Mouse (Mus musculus) liver, embryonic 15.5 days (tissue): ENCODE data around the gene Tbx10. TPM values are rescaled to one million over a fixed set of nuclear protein-coding genes. Genes with fewer than 3 reads are reported as not detected.

Experiments used
- ATAC-seq: fragments of 200-750 bp; cut with Nextera tagmentation; 2 replicates; pipeline ENCODE4 v1.8.0; 2017; ENCODE audit warnings: moderate number of reproducible peaks, mild to moderate bottlenecking, moderate library complexity; ENCODE audit not compliant: insufficient read depth
- H3K27ac ChIP-seq: fragments of 300-500 bp; sonication (generic); replicated peaks from 2 replicates; pipeline ENCODE4 v1.5.1; 2015; ENCODE audit warnings: mild to moderate bottlenecking, inconsistent platforms
- H3K27me3 ChIP-seq: fragments of 300-500 bp; sonication (generic); 2 replicates; pipeline ENCODE4 v1.6.1; 2015; ENCODE audit warnings: mild to moderate bottlenecking, inconsistent platforms
- H3K36me3 ChIP-seq: fragments of 300-500 bp; sonication (generic); replicated peaks from 2 replicates; pipeline ENCODE4 v1.6.1; 2015; ENCODE audit warnings: moderate library complexity, mild to moderate bottlenecking, inconsistent platforms
- H3K4me1 ChIP-seq: fragments of 300-500 bp; sonication (generic); replicated peaks from 2 replicates; pipeline ENCODE4 v1.6.1; 2015; ENCODE audit warnings: inconsistent platforms
- H3K4me2 ChIP-seq: fragments of 300-500 bp; sonication (generic); 2 replicates; pipeline ENCODE4 v1.6.1; 2015; ENCODE audit warnings: moderate library complexity, mild to moderate bottlenecking, inconsistent platforms
- H3K4me3 ChIP-seq: fragments of 300-500 bp; sonication (generic); replicated peaks from 2 replicates; pipeline ENCODE4 v1.5.1; 2015; ENCODE audit warnings: mild to moderate bottlenecking, inconsistent platforms
- H3K9ac ChIP-seq: fragments of 300-500 bp; sonication (generic); 2 replicates; pipeline ENCODE4 v1.6.1; 2015; ENCODE audit warnings: moderate library complexity, mild to moderate bottlenecking, inconsistent platforms
- H3K9me3 ChIP-seq: fragments of 300-500 bp; sonication (generic); replicated peaks from 2 replicates; pipeline ENCODE4 v1.6.1; 2016; ENCODE audit warnings: inconsistent platforms
- WGBS: fragments of 180-500 bp; shearing (Covaris S2); methylation state at CpG from one replicate; pipeline ENCODE4 v1.1.7; 2015; ENCODE audit warnings: mixed read lengths; ENCODE audit not compliant: insufficient replicate concordance; 5-methylcytosine and 5-hydroxymethylcytosine counted together
- polyA plus RNA-seq: library from polyadenylated mRNA; unstranded; fragments of >200 nt; fragmentation: Nextera tagmentation; extraction: Ambion mirVana; gene quantifications from 2 replicates; pipeline ENCODE4 v1.2.1, GENCODE M21; 2015

Gene Tbx10
- 0.21 and 0.33 TPM in 2 replicates for polyA plus RNA-seq

- Histone ChIP-seq H3K36me3 (no peaks in the 10 kb centered on the region), H3K9me3 (no peaks in the 10 kb centered on the region), H3K27me3 (0 out of 2 replicates have a peak, but pooled peaks cover 9% of the 10 kb centered on the region), H3K4me3 (no peak within 1 kb of the TSS), H3K9ac (no peak within 1 kb of the TSS), H3K4me1 (peaks cover 10% of the 10 kb centered on the region; the same call in 1 of the 2 replicates), H3K4me2 (no peak within 1 kb of the TSS), H3K27ac (no peak within 1 kb of the TSS)
- WGBS = 45% methylated on average over 5 of the region's 5 CpGs
- ATAC-seq = no peak
Measured at GRCm38 (mm10) chr19:3992416-3992815, at the start of gene Tbx10. TSS of gene Tbx10 (plus strand) at chr19:3992752.

- H3K27me3 ChIP-seq = no peaks in the 10 kb centered on the region
- WGBS = 14% methylated on average over 27 of the region's 27 CpGs
- no peak overlapping the region; the same call in 1 of the 2 replicates for H3K9ac ChIP-seq
- peak overlapping the region; percentile 71 for H3K4me2 ChIP-seq
- peak overlapping the region; percentile 44 for H3K4me3 ChIP-seq
- H3K9me3 ChIP-seq = no peaks in the 10 kb centered on the region
- no peak overlapping the region for H3K27ac ChIP-seq
- H3K36me3 ChIP-seq = 0 out of 2 replicates have a peak, but pooled peaks cover under 1% of the 10 kb centered on the region
- peak; percentile 83 for ATAC-seq
- peaks cover 30% of the 10 kb centered on the region for H3K4me1 ChIP-seq
Measured at GRCm38 (mm10) chr19:3942986-3943735, 49.4 kb upstream of the Tbx10 start.

- Histone ChIP-seq H3K36me3 (0 out of 2 replicates have a peak, but pooled peaks cover 8% of the 10 kb centered on the region), H3K4me1 (peaks cover 32% of the 10 kb centered on the region), H3K4me2 (no peak overlapping the region), H3K27ac (no peak overlapping the region), H3K4me3 (no peak overlapping the region), H3K9ac (no peak overlapping the region), H3K9me3 (no peaks in the 10 kb centered on the region), H3K27me3 (no peaks in the 10 kb centered on the region)
- ATAC-seq = no peak
- 20% methylated on average over 10 of the region's 10 CpGs for WGBS
Measured at GRCm38 (mm10) chr19:3945872-3946564, 46.5 kb upstream of the Tbx10 start.

GRCm38 (mm10) chr19:3946715-3947114 is 45.8 kb upstream of the Tbx10 start:
- Histone ChIP-seq H3K27ac (no peak overlapping the region), H3K4me2 (no peak overlapping the region), H3K4me1 (peaks cover 34% of the 10 kb centered on the region), H3K9me3 (no peaks in the 10 kb centered on the region), H3K9ac (no peak overlapping the region), H3K27me3 (no peaks in the 10 kb centered on the region), H3K36me3 (0 out of 2 replicates have a peak, but pooled peaks cover 8% of the 10 kb centered on the region), H3K4me3 (no peak overlapping the region)
- WGBS = 18% methylated on average over 2 of the region's 2 CpGs
- no peak for ATAC-seq

GRCm38 (mm10) chr19:3947813-3948212 is 44.7 kb upstream of the Tbx10 start:
- Histone ChIP-seq H3K9me3 (no peaks in the 10 kb centered on the region), H3K4me3 (no peak overlapping the region), H3K4me2 (no peak overlapping the region), H3K27me3 (no peaks in the 10 kb centered on the region), H3K36me3 (0 out of 2 replicates have a peak, but pooled peaks cover 8% of the 10 kb centered on the region), H3K4me1 (peaks cover 26% of the 10 kb centered on the region), H3K9ac (no peak overlapping the region), H3K27ac (no peak overlapping the region)
- no peak for ATAC-seq
- 51% methylated on average over 3 of the region's 3 CpGs for WGBS

GRCm38 (mm10) chr19:3948546-3948945 is 44.0 kb upstream of the Tbx10 start:
- Histone ChIP-seq H3K4me1 (peaks cover 19% of the 10 kb centered on the region), H3K27me3 (no peaks in the 10 kb centered on the region), H3K36me3 (0 out of 2 replicates have a peak, but pooled peaks cover 8% of the 10 kb centered on the region), H3K9me3 (no peaks in the 10 kb centered on the region), H3K27ac (no peak overlapping the region), H3K4me3 (no peak overlapping the region), H3K4me2 (no peak overlapping the region), H3K9ac (no peak overlapping the region)
- no peak for ATAC-seq
- WGBS = 80% methylated on average over 14 of the region's 14 CpGs

- H3K4me2 ChIP-seq = no peak overlapping the region
- no peaks in the 10 kb centered on the region for H3K9me3 ChIP-seq
- peaks cover 15% of the 10 kb centered on the region; the same call in 1 of the 2 replicates for H3K4me1 ChIP-seq
- ATAC-seq = no peak
- H3K4me3 ChIP-seq = no peak overlapping the region
- WGBS = 58% methylated on average over 3 of the region's 3 CpGs
- 0 out of 2 replicates have a peak, but pooled peaks cover 8% of the 10 kb centered on the region for H3K36me3 ChIP-seq
- H3K27me3 ChIP-seq = no peaks in the 10 kb centered on the region
- no peak overlapping the region for H3K27ac ChIP-seq
- H3K9ac ChIP-seq = no peak overlapping the region
Measured at GRCm38 (mm10) chr19:3950331-3950730, 42.2 kb upstream of the Tbx10 start.

GRCm38 (mm10) chr19:3951461-3951860 is 41.1 kb upstream of the Tbx10 start:
- Histone ChIP-seq H3K9ac (no peak overlapping the region), H3K27me3 (peaks cover 7% of the 10 kb centered on the region; the same call in 1 of the 2 replicates), H3K4me1 (peaks cover 6% of the 10 kb centered on the region; the same call in 1 of the 2 replicates), H3K4me2 (no peak overlapping the region), H3K36me3 (0 out of 2 replicates have a peak, but pooled peaks cover 8% of the 10 kb centered on the region), H3K9me3 (no peaks in the 10 kb centered on the region), H3K4me3 (no peak overlapping the region), H3K27ac (no peak overlapping the region)
- no peak for ATAC-seq

GRCm38 (mm10) chr19:3952099-3952498 is 40.5 kb upstream of the Tbx10 start:
- Histone ChIP-seq H3K36me3 (0 out of 2 replicates have a peak, but pooled peaks cover 8% of the 10 kb centered on the region), H3K4me2 (no peak overlapping the region), H3K4me3 (no peak overlapping the region), H3K4me1 (0 out of 2 replicates have a peak, but pooled peaks cover 4% of the 10 kb centered on the region), H3K9me3 (no peaks in the 10 kb centered on the region), H3K9ac (no peak overlapping the region), H3K27ac (no peak overlapping the region), H3K27me3 (peaks cover 10% of the 10 kb centered on the region; the same call in 1 of the 2 replicates)
- ATAC-seq = no peak
- 44% methylated on average over 1 of the region's 1 CpGs for WGBS

- no peaks in the 10 kb centered on the region for H3K36me3 ChIP-seq
- 45% methylated on average over 3 of the region's 3 CpGs for WGBS
Measured at GRCm38 (mm10) chr19:3955033-3955432, 37.5 kb upstream of the Tbx10 start.

GRCm38 (mm10) chr19:3955804-3956203 is 36.7 kb upstream of the Tbx10 start:
- 0 out of 2 replicates have a peak, but pooled peaks cover 2% of the 10 kb centered on the region for H3K4me1 ChIP-seq
- H3K9me3 ChIP-seq = no peaks in the 10 kb centered on the region
- H3K9ac ChIP-seq = no peak overlapping the region
- no peak overlapping the region for H3K4me2 ChIP-seq
- ATAC-seq = no peak
- H3K27ac ChIP-seq = no peak overlapping the region
- WGBS = 30% methylated on average over 4 of the region's 4 CpGs
- peaks cover 10% of the 10 kb centered on the region; the same call in 1 of the 2 replicates for H3K27me3 ChIP-seq
- no peaks in the 10 kb centered on the region for H3K36me3 ChIP-seq
- H3K4me3 ChIP-seq = no peak overlapping the region

More at GRCm38 (mm10) chr19:3955033-3955432, 37.5 kb upstream of the Tbx10 start:
- Histone ChIP-seq H3K4me1 (0 out of 2 replicates have a peak, but pooled peaks cover 4% of the 10 kb centered on the region), H3K27me3 (peaks cover 10% of the 10 kb centered on the region; the same call in 1 of the 2 replicates), H3K27ac (no peak overlapping the region), H3K9ac (no peak overlapping the region), H3K4me3 (no peak overlapping the region), H3K9me3 (no peaks in the 10 kb centered on the region), H3K4me2 (no peak overlapping the region)
- no peak for ATAC-seq
